Mouse (Mus musculus): ENCODE data around the gene Trpv6.
A peak's percentile ranks its signal among the peaks of the same experiment; 100 is the strongest.

Gene Trpv6

DNA sequence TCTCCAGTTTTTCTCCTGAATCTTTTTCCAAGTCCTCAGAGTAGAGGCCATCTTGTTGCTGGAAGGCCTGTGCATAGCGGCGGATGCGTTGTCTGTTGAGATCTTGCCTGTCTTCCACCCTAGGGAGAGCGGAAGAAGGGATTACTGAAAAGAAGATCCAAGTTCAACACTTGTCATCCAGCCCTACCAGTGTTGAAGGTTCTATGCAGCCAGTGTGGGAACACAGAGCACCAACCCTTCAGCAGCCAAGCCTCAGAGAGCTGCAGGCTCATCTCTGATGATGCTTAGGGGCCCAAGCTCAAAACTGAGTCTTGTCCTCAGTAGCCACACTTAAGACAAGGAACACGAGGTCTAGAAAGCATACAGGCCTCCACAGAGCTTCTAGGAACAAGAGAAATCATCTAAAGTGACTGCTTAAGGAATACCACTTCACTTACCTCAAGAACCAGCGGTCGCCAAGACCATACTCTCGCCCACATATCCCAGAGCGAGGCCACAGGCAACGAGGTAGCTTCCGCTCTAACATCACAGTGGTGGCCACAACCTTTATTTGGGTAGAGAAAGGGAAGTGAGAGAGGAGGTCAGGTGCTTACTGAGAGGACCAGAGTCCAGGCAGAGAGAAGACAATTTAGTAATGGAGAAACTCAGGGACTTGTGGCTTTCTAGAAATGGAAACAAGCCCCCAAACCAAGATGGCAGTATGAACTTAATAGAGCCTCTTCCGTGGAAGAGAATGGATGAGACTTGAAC is 14.8 kb downstream of the Trpv6 start:
- DNase-seq: no peak

DNA sequence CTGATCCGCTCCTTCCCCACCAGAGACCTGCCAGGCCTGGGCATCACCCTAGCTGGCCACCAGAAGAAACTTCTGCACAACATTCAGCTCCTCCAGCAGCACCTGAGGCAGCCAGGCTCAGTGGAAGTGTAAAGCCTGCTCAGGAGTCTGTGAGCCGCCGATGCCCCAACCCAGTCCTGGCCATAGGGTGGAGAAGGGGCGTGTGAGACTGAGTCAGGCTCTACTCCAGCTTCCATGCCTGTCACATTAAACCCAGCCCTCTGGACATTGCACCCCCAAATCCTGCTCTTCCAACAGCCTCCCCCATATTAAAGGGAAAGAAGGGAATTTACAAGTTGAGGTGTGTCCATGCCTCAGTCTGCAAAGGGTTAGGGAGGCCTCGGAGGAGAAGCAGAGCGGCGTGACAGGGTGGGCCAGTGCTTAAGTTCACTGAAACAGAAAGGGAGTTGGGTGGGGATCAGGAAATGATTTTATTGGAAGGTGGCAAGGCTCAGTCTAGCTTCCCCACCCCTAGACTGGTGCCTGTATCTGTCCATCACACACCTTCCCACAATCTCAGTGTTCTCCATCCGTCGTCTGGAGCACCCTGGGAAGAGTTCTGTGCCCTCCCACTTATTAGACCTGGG is 15.9 kb downstream of the Trpv6 start:
- no peak for DNase-seq

DNA sequence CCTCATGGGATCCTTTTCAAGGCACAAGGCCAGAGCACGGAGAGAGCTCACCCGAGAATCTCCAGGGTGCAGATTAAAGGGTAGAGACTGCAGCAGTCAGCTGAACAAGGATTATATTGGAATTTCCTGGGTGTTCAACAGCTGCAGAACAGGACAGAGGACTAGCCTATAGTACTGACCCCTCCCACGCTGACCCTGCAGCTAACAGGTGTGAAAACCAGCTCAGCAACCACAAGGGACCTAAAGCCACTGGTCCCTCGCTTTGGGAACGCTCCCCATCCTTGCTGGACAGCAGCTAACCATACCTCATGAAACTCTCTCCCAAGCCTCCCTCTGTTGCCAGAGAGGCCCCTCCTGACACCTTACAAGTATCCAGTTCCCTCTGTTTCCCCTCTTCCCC is 28.6 kb downstream of the Trpv6 start:
- DNase-seq: no peak

DNA sequence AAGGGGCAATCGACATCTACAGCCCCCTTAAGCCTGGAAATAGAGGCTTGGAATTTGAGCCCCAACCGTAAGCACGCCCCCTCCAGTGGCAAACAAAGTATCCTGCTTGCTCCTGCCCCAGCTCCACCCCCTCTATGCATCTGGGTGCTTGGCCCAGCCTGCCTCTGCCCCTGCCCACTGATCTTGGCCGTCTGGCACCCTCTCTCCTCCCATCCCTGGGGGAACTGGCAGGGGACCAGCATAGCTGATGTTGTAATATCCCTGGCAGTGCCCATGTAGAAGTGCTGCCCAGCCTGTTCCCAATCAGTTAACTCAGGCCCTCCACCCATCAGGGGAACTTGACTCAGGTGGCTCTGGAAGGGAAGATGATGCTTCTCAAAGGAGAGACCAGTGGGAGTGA is 30.0 kb downstream of the Trpv6 start:
- DNase-seq: peak in 1 of 2 experiments; percentile 26

DNA sequence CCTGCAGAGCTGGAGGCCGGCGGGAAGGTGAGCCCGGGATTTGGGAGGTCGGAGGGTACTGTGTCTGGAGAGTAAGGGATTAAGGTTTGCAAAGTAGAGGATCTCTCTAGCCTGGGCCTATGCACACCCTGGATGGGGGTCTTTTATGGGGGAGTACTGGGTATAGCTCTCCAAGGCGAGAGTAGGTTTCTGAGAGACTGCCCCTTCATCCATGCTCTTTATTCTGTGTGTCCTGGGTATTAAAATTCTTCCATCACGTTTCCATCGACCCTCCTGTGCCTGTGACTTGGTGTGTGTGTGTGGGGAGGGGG is 30.5 kb downstream of the Trpv6 start:
- DNase-seq: no peak

DNA sequence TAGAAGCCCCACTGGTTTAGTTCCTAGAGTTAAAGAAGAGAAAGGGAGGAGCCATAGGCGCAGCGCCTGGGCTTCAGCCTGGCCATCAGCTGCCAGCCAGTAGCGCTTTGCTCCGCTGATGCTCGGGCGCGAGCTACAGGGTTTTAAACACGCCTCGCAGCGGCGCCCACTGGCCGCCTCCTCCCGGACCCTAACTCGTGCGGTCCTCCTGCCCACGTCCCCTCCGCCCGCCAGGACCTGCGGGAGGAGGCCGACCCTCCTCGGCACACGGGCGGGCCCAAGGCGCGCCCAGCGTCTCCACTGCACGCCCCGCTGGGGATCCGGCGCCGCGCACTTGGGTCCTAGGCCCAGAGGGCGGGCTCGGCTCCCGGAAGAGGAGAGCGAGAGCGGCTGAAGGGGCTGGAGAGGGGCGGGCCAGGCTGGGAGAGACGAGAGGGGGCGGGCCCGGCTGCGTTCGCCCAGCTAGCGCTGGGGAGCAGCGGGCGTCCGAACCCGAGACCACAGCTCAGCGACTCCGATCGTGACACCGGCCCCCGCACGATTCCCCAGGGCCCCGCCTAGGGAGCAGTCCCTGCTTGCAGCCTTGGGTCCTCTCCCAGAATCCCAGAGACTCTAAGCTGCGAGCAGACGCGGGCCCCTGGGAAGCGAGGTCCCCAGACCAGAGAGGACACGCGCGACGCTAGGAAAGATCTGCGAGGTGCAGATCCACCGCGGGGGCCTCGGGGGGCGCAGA is 31.0 kb downstream of the Trpv6 start, which contains the start of gene Ephb6:
TSS of gene Ephb6 (plus strand) at position 422 of the 733 bp plus-strand sequence.
- peak; percentile 40 to 56 for DNase-seq

DNA sequence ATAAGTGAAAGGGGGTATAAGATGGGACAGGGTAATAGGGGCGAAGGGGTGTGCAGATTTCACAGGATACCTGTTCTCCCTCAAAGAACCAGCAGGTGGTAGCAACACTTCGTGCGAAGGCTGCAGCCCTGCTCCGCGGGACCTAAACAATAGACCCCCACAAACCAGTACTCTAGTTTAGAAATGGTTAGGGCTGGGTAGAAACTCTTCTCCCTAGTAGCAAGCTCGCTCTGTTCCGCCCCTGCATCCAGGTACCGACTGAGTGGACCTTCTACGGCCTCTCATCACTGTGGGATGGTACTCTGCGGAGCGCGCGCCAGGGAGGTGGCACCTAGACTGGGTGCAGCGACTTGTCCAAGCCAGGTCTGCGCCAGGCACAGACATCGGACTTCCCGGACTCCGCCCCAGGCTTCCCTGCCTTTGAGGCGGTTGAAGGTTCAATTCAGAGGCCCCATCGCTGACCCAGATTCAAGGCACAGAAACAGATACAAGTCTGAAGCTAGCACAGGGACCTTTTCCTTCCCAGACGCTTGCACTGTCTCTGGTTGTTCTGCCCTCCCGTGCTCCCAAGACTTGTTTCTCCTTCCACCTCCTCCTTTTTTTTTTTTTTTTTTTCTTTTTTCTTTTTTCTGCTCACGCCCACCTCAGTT is 31.7 kb downstream of the Trpv6 start:
- peak; percentile 24 to 34 for DNase-seq

DNA sequence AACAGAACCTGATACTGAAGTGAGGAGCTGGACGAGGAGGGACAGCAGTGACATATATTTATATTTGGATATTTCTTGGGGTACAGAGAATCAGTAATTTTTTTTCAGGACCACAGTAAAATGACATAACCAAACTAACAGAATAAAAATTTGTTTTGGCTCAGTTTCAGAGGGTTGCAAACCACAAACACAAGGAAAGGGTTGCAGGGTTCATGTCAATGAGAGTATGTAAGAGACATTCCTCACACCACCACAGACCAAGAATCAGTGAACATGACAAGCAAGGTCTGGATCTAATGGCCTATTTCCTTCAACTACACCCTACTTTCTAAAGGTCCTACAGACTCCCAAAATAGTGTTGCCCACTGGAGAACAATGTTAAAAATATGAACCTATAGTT is 54.0 kb downstream of the Trpv6 start:
- no peak for DNase-seq

DNA sequence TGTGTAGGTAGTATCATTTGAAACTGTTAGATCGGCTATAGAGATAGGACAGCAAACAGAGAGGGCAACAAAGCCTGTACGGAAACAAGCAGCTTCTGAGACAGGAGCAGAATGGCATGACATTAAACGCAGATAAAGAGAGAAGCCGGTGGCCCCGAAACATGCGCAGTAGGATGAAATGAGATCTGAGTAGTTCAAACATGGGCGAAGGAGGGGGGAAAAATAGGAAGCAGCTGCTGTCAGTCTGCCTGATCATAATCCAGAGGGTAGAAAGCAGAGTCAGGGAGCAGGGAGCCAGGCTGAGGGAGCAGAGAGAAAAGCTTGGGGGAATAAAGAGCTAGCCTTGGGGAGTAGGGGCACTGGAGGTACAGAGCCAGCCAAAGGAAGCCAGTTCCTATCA is 54.9 kb downstream of the Trpv6 start:
- no peak for DNase-seq

DNA sequence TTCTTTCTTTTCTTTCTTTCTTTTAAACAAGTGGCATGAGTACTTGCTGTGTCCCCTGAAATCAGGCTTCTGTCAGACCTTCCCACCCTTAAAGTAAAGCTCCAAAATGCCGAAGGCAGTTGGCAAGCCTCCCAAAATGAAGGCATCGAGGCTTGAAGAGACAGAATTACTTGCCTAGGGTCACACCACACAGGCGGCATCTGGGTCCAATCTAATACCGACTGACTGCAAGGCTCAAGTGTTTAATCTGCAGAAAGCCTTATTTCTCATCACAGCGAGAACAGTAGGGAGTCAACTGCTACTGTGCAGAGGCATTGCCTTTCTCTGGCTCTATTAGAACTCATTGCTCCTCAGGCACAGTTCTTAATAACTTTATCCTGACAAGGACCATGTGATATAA is 58.9 kb downstream of the Trpv6 start:
- peak in 1 of 2 experiments; percentile 11 for DNase-seq

DNA sequence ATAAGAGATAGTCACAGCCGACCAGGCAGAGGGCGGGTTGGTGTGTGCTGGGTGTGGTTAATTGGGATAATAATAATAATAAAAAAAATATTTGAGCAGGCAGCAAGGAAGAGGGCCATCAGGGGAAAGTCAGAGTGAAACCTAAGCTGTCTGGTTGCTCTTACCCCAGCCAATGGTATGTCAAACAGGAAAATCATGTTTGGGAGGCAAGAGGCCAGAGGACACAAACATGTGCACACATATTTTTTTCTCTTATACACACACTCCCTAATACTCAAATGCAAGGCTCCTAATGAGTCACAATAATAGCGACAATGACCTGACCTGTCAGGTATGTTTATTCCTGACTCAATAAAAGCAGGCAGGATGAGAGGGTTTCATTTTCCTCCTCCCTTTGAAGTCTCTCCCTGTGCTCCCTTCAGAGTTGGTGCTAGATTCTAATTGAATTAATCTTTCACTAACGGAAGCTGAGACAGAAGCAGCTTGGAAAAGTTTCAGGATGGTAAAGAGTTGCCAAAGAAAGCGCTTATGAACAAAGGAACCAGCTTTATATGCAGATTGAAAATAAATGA is 59.6 kb downstream of the Trpv6 start:
- no peak for DNase-seq
